Mouse (Mus musculus) liver, embryonic 14.5 days (tissue): ENCODE measurements around the gene Ppp4r4.

ENCODE experiments used
- CTCF ChIP-seq: IDR thresholded peaks from 2 replicates; pipeline ENCODE4 v1.5.1; 2016; ENCODE audit warnings: antibody characterized with exemption, low read depth, control low read depth
- EP300 ChIP-seq: IDR thresholded peaks from 2 replicates; pipeline ENCODE4 v1.6.1; 2016; ENCODE audit warnings: antibody characterized with exemption, low read depth

GRCm38 (mm10) chr12:103530596-103530995 lies 1.5 kb upstream of the Ppp4r4 start:
- TF ChIP-seq CTCF (no peak), EP300 (no peak)
